Mouse (Mus musculus) lung, postnatal 0 days (tissue): ENCODE results near the gene Fmnl1. TPM values are rescaled to one million over a fixed set of nuclear protein-coding genes. Genes with fewer than 3 reads are reported as not detected.
A peak's percentile ranks its signal among the peaks of the same experiment; 100 is the strongest.

Source experiments
- ATAC-seq: fragments of 200-750 bp; cut with Nextera tagmentation; 2 replicates; pipeline ENCODE4 v1.8.0; 2017; ENCODE audit warnings: moderate library complexity
- DNase-seq: peaks from one replicate; pipeline ENCODE4 v3.0.0-alpha.2; 2016; ENCODE audit warnings: low spot score
- H3K27ac ChIP-seq: fragments of 300-500 bp; sonication (generic); 2 replicates; pipeline ENCODE4 v1.5.1; 2014; ENCODE audit warnings: antibody characterized with exemption, mild to moderate bottlenecking, low read length, mixed read lengths
- H3K27me3 ChIP-seq: fragments of 300-500 bp; sonication (generic); replicated peaks from 2 replicates; pipeline ENCODE4 v1.6.1; 2014; ENCODE audit warnings: low read length, mixed read lengths; ENCODE audit not compliant: insufficient read depth
- H3K36me3 ChIP-seq: fragments of 300-500 bp; sonication (generic); 2 replicates; pipeline ENCODE4 v1.6.1; 2014; ENCODE audit warnings: low read length, mixed read lengths; ENCODE audit not compliant: insufficient read depth
- H3K4me1 ChIP-seq: fragments of 300-500 bp; sonication (generic); 2 replicates; pipeline ENCODE4 v1.6.1; 2014; ENCODE audit warnings: antibody characterized with exemption, low read depth, low read length, mixed read lengths; ENCODE audit not compliant: insufficient read depth
- H3K4me2 ChIP-seq: fragments of 300-500 bp; sonication (generic); replicated peaks from 2 replicates; pipeline ENCODE4 v1.6.1; 2014; ENCODE audit warnings: low read depth, mild to moderate bottlenecking, low read length, moderate library complexity, mixed read lengths
- H3K4me3 ChIP-seq: fragments of 300-500 bp; sonication (generic); 2 replicates; pipeline ENCODE4 v1.5.1; 2014; ENCODE audit warnings: low read depth, low read length
- H3K9ac ChIP-seq: fragments of 300-500 bp; sonication (generic); replicated peaks from 2 replicates; pipeline ENCODE4 v1.6.1; 2014; ENCODE audit warnings: low read depth, mild to moderate bottlenecking
- H3K9me3 ChIP-seq: fragments of 300-500 bp; sonication (generic); 2 replicates; pipeline ENCODE4 v1.6.1; 2016; ENCODE audit warnings: low read length, mixed read lengths
- CTCF ChIP-seq: IDR thresholded peaks from 2 replicates; pipeline ENCODE4 v1.5.1; 2016; ENCODE audit warnings: antibody characterized with exemption, mild to moderate bottlenecking
- EP300 ChIP-seq: IDR thresholded peaks from 2 replicates; pipeline ENCODE4 v1.6.1; 2016; ENCODE audit warnings: antibody characterized with exemption, mild to moderate bottlenecking, control low read depth
- WGBS: fragments of 180-500 bp; shearing (Covaris S2); extraction: QIAGEN DNeasy Blood & Tissue Kit; methylation state at CpG from one replicate; pipeline ENCODE4 v1.1.7; 2014; 5-methylcytosine and 5-hydroxymethylcytosine counted together
- polyA plus RNA-seq: library from polyadenylated mRNA; unstranded; fragments of >200 nt; fragmentation: Nextera tagmentation; extraction: Ambion mirVana; gene quantifications from 2 replicates; pipeline ENCODE4 v1.2.1, GENCODE M21; 2015

The Fmnl1 gene
- polyA plus RNA-seq, 1 experiment from 2014 or later, result 4.1 TPM

DNA sequence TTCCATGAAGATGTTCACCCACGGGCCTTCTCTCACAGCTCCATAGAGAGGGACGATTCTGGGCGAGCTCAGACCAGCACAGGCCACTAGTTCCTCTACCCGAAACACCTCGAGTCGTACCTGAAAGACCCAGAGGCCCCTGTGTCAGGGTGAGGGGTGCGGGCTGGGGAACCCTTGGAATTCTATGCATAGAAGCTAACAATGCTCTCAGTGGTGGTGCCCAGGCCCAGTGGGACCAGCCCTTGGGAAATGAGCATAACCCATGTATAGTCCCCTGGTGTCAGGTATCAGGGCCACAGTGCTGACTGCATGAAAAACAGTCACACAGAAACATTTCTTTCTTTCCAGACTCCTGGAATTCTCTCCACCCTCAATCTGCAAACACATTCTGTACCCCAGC is 60.5 kb downstream of the Fmnl1 start:
- 91% methylated on average over 7 of the region's 7 CpGs for WGBS
- Histone ChIP-seq H3K4me2 (no peak overlapping the region), H3K27me3 (no peaks in the 10 kb centered on the region), H3K9ac (no peak overlapping the region), H3K4me3 (no peak overlapping the region), H3K9me3 (no peaks in the 10 kb centered on the region), H3K4me1 (no peaks in the 10 kb centered on the region), H3K27ac (no peak overlapping the region), H3K36me3 (peaks cover 22% of the 10 kb centered on the region; the same call in 1 of the 2 replicates)
- no peak for ATAC-seq
- no peak for DNase-seq
- TF ChIP-seq CTCF (no peak), EP300 (no peak)

DNA sequence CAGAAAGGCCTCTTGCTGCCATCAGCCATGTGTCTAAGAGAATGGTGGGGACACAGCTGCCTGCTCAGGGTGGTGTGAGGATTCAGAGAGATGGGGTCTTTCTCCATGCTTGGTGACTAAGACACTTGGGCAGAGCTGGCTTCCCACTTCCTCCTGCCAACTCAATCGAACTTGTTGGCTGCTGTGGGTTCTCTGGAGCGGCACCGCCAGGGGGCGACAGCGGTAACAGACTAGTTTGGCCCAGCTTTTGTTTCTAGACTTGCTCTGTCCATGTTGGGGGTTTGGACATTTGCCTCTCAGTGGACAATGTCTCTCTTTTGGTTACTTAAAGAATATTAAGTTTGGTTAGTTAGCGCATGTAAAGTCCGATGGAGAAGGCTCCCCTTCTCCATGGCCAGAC is 62.1 kb downstream of the Fmnl1 start:
- TF ChIP-seq EP300 (no peak), CTCF (peak; percentile 93)
- Histone ChIP-seq H3K4me2 (no peak overlapping the region), H3K4me3 (no peak overlapping the region), H3K27ac (no peak overlapping the region), H3K27me3 (no peaks in the 10 kb centered on the region), H3K9me3 (no peaks in the 10 kb centered on the region), H3K9ac (no peak overlapping the region), H3K4me1 (no peaks in the 10 kb centered on the region), H3K36me3 (peaks cover 28% of the 10 kb centered on the region; the same call in 1 of the 2 replicates)
- DNase-seq (peak; percentile 91), ATAC-seq (peak; percentile 31)
- 27% methylated on average over 7 of the region's 7 CpGs for WGBS

DNA sequence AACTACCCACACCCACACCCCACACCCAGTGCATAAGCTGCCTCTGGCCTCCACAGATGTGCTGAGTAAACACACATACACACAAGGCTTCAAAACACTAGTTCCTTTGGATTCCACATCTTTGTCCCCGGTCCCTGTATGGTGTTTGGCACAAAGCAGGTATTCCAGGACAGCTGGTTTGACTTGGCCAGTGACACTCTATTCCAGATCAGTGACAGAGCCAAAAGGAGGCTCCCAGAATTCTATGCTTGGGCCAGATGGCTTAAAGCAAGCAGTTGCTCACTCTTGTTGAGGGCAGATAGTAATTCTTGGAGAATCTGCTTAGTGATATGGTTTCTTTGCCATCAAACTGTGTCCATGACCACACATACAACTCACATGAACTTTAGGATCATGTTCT is 63.5 kb downstream of the Fmnl1 start:
- DNase-seq, result no peak
- no peaks in the 10 kb centered on the region for H3K27me3 ChIP-seq
- no peak overlapping the region for H3K9ac ChIP-seq
- no peak overlapping the region for H3K4me3 ChIP-seq
- no peak overlapping the region for H3K4me2 ChIP-seq
- no peaks in the 10 kb centered on the region for H3K9me3 ChIP-seq
- H3K4me1 ChIP-seq, result no peaks in the 10 kb centered on the region
- no peak for TF ChIP-seq CTCF
- TF ChIP-seq EP300, result no peak
- WGBS, result 46% methylated on average over 1 of the region's 1 CpGs
- H3K36me3 ChIP-seq, result peaks cover 34% of the 10 kb centered on the region
- no peak for ATAC-seq
- no peak overlapping the region for H3K27ac ChIP-seq

DNA sequence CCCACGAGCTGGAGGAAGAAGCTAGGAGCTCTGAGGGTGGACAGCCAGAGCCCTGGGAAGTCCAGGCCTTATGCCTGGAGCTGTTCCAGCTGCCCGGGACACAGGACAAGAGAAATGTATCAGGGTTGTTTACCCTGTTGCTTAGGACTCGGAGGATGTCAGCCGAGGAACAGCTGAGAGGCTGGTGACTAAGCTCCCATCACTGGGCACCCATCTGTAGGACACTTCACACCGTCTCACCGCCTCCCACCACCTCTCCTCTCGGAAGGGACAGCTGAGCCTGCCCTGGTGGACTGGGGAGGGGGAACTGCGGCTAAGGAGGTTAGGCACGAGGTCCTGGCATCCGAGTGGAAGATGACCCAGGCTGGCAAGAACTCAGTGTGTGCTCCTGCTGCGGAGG is 64.8 kb downstream of the Fmnl1 start:
- H3K9me3 ChIP-seq, result no peaks in the 10 kb centered on the region
- WGBS, result 34% methylated on average over 11 of the region's 11 CpGs
- H3K9ac ChIP-seq, result no peak overlapping the region
- H3K27ac ChIP-seq, result no peak overlapping the region
- ATAC-seq (peak; percentile 85), DNase-seq (peak; percentile 84)
- H3K36me3 ChIP-seq, result peaks cover 25% of the 10 kb centered on the region
- TF ChIP-seq CTCF, result no peak
- no peak for TF ChIP-seq EP300
- no peaks in the 10 kb centered on the region for H3K27me3 ChIP-seq
- H3K4me3 ChIP-seq, result no peak overlapping the region
- H3K4me1 ChIP-seq, result no peaks in the 10 kb centered on the region
- H3K4me2 ChIP-seq, result no peak overlapping the region

DNA sequence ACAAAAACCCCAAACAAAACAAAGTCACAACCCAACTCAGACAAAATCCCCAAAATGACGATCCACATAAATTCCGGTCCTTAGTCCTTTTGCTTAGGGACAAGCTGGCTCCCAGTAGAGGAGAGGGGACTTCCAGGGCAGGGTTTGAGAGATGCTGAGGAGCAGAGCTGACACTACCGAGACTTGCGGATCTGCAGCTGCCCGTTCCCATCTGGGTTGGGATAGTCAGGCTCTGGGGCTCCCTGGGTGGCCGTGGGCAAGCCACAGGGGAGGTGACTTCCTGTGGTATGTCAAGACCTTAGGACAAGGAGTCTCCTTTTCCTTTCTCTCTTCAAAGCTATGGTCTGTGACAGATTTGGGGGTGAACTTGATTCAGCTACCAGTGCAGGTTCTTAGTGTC is 65.5 kb downstream of the Fmnl1 start:
- H3K36me3 ChIP-seq, result peaks cover 25% of the 10 kb centered on the region; the same call in 1 of the 2 replicates
- no peak overlapping the region for H3K4me2 ChIP-seq
- no peak for DNase-seq
- no peak overlapping the region for H3K27ac ChIP-seq
- H3K4me1 ChIP-seq, result peaks cover 2% of the 10 kb centered on the region; the same call in 1 of the 2 replicates
- no peaks in the 10 kb centered on the region for H3K9me3 ChIP-seq
- no peaks in the 10 kb centered on the region for H3K27me3 ChIP-seq
- no peak for ATAC-seq
- no peak overlapping the region for H3K9ac ChIP-seq
- 87% methylated on average over 6 of the region's 6 CpGs for WGBS
- TF ChIP-seq EP300 (no peak), CTCF (no peak)
- H3K4me3 ChIP-seq, result no peak overlapping the region

DNA sequence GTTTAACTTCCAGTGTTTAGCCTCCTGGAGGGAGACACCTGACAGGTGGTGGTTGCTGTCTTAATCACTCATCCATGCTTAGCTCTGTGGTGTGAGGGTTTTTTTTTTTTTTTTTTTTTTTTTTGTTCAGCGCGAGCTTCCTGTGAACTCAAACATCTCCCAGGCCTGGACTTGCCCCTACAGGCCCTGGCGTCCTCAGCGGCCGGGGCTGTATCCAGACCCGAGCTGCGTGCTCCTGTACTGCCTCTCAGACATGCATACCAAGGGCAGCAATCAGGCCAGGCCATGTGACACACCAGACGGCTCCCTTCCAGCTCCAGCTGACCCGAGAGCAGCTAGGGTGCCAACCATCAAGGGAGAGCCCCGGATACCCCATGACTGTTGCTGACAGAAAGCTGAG is 66.0 kb downstream of the Fmnl1 start:
- Histone ChIP-seq H3K9me3 (no peaks in the 10 kb centered on the region), H3K27me3 (no peaks in the 10 kb centered on the region), H3K9ac (no peak overlapping the region), H3K4me1 (peaks cover 5% of the 10 kb centered on the region; the same call in 1 of the 2 replicates), H3K27ac (no peak overlapping the region), H3K4me3 (no peak overlapping the region), H3K36me3 (peaks cover 25% of the 10 kb centered on the region; the same call in 1 of the 2 replicates), H3K4me2 (no peak overlapping the region)
- 70% methylated on average over 10 of the region's 10 CpGs for WGBS
- DNase-seq (no peak), ATAC-seq (no peak)
- TF ChIP-seq EP300 (no peak), CTCF (no peak)

DNA sequence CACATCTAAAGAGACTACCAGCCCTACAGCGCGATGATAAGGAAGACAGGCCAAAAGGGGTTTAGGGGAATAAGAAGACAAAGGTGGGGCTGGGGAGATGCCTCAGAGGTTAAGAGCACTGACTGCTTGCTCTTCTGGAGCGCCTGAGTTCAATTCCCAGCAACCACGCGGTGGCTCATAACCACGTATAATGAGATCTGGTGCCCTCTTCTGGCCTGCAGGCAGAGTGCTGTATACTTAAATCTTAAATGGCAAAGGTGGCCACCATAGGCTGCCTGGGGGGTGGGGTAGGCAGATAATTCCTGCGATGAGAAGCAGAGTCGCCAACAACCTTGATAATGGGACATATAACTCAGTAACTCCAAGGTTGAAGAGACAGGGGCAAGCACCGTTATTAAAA is 66.8 kb downstream of the Fmnl1 start:
- WGBS, result 78% methylated on average over 9 of the region's 9 CpGs
- H3K9ac ChIP-seq, result no peak overlapping the region
- no peaks in the 10 kb centered on the region for H3K27me3 ChIP-seq
- H3K4me2 ChIP-seq, result no peak overlapping the region
- H3K9me3 ChIP-seq, result no peaks in the 10 kb centered on the region
- ATAC-seq (no peak), DNase-seq (no peak)
- no peak overlapping the region for H3K27ac ChIP-seq
- H3K36me3 ChIP-seq, result peaks cover 25% of the 10 kb centered on the region; the same call in 1 of the 2 replicates
- H3K4me1 ChIP-seq, result peaks cover 5% of the 10 kb centered on the region; the same call in 1 of the 2 replicates
- TF ChIP-seq EP300 (no peak), CTCF (peak; percentile 48)
- H3K4me3 ChIP-seq, result no peak overlapping the region
